Mouse (Mus musculus): ENCODE data around the gene Gm49395.
A peak's percentile ranks its signal among the peaks of the same experiment; 100 is the strongest.

The Gm49395 gene

DNA sequence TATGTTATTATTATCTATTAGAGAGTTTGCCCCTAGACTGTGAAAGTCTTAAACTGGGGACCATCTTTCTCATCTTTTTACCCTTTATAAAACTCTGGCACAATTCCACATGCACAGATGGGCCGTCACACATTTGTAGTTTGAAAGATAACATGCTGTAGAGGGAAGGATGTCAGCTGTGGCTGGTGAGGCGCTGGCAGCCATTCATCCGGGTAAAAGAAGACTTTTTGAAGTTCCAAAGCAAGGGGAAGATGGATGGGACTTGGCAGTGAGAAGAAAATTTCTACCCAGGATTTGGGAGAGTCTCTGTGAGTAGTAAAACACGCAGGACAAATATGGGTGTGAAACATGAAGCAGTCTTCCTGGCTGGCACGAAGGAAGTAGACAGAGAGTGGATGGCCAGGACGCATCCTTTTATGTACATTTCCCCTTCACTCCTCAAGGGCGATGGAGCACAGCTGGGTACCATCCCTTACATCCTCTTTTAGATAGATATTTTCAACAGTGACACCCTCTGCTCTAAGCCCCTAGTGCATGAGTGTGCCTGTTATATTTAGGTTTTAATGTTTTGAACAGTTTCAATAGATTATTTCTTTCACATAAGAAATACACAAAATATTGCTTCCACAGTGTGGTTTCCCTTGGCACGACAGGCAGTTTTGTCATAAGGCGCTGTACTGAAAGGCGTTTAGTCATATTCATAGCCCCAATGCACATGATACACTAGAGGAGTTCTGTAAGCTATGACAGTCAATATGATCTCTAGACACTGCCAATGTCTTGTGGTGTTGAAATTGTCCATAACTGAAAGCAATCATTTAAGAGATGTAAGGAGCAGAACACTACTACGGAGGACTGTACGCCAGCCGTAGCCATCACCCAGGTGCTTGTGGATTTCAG is 50.8 kb downstream of the Gm49395 start:
- peak; percentile 42 for DNase-seq

DNA sequence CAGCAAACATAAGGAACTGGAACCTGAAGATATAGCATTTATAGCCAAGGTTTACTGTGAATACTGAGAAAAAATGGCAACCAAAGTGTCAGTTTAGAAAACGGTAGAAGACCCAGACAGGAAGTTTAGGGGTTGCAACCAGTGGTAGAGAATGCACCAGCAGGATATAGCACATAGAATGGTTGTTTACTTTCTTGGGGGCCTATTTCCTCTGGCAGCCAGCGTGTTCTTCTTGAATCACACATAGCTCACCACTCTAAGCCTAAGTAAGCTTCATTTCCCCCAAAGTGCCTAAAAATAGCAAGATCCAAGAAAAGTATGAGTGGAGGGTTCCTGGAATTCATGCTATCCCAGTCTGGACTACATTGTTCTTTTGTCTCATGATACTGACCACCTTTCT is 59.1 kb downstream of the Gm49395 start:
- no peak for DNase-seq

DNA sequence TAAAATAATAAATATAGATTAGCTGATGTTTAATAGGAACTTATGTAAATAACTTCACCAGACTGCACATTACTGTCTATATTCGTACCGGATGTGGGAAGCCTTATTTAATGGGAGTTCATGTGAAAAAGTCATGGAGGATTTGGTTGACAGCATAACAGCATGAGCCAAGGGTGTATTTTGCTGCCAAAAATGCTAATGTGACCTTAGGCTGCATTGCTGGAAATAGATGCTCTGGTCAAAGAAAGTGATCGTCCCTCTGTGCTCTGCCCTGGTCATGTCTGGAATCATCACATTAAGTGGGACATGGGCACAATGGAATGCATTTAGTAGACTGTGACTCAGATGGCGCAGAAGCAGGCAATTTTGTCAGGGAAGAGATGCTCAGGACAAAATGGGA is 64.4 kb downstream of the Gm49395 start:
- no peak for DNase-seq

DNA sequence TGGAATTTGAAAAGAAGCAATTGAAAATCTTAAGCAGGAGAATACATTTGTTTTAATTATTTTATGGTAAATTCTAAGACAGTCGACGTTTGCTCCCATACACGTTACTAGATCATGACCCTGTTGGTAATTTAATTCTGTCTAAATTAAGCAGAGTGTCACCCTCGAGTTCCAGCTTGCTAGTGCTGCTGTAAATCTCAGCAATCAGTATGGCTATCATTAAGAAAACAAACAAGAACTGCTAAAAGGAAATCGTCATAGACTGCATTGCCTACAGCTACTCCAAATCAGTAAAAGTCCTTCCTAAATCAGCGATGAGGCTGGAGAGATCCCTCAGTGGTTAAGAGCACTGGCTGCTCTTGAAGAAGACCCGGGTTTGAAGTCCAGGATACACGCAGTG is 66.3 kb downstream of the Gm49395 start:
- DNase-seq, result no peak

DNA sequence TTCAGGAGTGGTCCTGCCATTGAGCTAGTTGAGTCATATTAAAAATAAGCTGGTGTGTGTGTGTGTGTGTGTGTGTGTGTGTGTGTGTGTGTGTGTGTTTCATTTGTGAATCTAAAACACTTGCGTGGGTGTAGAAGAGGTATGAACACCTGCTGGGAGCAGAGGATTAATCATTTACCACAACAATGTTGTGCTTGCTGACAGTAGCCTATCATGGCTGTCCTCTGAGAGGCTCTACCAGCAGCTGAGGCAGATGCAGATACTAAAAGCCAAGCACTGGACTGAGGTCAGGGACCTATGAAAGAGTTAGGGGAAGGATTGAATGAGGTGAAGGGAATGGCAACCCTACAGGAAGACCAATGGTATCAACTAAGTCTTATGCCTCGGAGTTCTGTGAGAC is 68.6 kb downstream of the Gm49395 start:
- no peak for DNase-seq

DNA sequence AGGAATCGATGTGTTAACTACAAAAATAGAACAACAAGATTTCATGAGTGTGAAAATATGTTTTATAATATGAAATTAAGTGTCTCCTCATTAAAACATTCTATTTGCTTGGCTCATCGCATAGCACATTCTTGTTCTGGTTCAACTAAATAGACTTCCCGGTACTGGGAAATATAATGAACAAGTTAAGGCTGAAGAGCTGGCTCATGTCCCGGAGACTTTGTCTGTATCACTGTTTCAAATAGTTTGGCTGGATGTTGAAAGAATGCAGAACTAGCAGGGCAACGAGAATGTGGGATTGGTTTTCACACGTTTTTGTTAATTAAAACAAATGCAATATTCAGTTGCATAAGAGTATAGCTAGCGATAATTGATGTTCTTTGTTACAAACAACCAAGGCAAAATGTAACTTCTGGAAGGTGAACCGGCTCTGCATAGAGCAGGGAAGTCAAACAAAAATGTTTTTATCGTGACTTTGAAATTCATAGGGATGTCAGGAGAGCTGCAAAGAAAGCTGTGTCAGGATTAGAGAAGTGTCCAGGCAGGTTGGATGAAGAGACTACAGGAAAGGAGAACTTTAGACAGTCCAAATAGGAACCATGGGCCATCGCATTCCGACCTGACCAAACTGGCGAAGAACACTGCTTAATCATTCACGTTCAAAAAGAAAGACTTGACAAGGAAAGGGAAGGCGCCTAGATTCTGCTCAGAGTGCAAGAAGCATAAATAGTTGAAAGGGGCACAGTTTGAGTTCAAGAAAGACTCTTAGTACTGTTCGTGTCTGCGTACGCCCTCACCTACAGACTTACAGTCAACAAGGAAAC is 70.3 kb downstream of the Gm49395 start:
- DNase-seq, result peak; percentile 30

DNA sequence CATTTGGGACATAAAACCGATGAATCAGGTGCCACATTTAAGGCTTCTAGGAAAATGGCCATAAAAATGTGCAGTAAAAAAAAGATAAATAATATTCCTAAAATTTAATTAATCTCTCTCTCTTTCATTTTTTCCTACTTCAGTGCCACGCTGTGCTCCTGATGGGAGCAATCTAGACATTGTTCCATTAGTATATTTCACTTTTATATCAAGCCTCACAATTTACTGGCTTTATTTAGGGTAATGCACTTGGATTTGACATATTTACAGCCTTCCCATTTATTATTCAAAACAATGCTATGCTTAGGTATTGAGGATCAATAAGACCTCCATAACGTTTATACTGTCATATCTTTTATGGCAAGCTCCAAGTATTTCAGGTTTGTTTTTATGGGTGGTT is 76.3 kb downstream of the Gm49395 start:
- no peak for DNase-seq

DNA sequence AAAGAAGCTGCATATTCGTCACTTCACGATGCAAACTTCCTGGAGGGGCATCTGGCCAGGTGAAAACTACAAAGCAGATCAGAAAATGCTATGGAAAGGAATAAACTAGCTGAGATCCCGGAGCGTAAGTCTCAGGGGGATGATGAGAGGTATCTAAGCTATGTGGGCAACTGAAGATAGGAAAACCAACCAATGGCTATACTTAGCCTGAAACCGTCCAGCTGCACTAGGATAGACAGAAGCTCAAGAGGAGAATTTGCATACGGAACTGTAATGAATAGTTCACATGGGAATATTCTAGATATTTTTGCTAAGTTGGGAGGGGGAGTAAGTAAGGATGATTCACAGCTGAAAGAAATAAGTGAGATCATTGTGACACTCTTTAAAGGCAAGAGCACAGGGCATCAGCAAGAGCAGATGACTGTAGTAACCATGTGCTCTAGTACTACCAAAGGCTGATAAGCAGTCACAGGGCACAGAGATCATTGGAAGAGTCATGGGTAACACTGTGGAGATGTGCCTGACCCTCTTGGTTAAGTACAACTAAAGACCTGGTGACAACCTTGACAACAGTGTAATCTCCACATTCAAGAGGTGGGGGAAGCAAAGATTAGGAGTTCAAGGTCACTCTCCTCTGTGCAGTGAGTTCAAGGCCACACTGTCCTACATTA is 79.5 kb downstream of the Gm49395 start:
- no peak for DNase-seq

DNA sequence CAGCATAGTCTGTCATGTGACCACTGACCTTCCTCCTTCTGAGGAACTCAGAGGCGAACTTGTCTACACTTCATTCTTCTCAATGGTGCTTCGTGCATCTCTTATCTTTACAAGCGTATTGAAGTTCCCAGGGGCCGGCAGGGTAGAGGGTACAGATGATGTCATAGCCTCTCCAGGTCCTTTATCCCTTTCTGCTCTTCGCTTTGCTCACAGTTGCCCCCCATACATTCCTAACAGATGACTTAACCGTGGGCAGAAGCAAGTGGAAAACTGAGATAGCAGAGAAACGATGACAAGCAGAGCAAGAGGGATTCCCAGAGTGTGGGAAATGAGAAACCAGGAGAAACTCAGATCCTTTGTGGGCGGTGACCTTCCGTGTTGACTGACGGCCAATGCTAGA is 80.3 kb downstream of the Gm49395 start:
- peak; percentile 23 for DNase-seq

DNA sequence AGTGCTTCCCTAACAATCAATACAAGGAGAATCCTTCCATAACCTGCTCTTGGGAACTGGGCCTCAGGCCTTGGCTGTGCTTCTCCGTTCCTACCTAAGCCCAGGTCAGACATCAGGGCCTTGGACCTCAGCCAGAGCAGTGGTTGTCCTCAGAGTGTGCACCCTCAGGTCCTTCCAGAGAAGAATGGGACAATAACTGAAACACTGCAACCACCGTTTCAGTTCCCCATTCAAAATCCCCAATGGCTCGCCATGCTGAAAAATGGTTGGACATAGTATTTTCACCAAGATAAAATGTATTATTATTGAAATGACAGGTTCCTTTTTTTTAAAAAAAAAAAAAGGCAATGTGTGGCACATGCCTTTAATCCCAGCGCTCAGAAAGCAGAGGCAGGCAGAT is 81.0 kb downstream of the Gm49395 start:
- DNase-seq, result no peak

DNA sequence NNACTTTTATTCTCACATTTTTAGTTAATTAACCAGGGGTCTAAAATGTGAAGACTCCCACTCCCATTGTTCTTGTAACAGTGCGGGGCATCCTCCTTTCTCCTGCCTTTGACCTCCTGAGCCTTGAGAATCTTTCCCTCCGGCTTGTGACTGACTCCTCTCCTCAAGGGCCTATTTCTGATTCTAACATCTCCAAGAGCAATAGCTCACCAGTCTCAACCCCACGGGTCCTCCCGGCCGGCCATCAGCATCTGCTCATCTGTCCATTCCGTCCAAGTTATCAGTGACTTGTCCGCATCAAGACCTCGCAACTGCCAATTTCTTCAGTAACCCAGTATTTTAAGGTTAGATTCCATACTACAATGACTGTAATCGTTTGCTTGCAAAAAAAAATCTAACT is 84.2 kb downstream of the Gm49395 start:
- no peak for DNase-seq

DNA sequence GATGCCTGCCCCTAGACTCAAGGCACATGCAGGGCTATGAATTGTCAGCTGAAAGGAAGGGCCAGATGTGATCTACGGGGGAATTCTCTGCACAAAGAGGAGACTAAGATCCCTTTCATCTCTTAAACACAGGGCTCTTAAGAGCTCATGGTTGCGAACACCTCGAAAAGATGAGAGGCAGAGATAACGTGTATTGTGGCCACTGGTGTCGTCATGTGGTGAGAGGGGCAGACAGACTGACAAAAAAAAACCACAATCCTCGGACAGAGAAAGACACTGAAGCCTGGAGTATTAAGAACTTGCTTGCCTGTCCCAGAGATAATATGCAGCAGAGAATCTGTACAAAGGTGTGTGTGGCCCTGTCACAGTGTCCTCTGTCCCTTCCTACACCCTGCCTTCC is 90.2 kb downstream of the Gm49395 start:
- no peak for DNase-seq

DNA sequence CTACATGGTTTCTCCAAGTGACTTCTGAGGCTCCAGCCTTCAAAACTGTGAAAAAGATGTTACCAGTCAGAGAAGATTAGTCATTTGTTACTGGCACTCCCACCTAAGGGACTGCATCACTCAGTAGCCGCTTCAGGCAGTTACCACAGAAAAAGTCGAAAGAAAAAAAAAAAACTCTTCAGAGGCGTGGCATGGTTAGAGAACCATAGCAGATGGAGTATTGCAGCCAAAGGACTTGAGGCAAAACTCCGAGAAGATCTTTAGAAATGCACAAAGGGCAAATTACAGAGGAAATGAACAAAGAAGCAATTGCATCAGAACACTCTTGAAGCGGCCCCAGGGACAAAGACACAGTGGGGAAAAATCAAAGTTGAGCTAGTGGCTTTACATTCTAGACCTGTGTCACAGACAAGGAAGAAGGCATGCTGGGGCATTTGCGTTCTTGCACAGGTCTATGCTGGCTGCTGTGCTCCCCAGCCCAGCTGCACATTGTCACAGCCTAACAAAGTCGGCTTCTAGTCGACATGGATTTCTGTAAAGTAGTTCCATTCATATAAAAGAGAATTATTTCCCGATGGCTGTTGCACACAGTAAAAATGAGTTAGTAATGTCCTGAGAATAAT is 95.4 kb downstream of the Gm49395 start:
- no peak for DNase-seq

DNA sequence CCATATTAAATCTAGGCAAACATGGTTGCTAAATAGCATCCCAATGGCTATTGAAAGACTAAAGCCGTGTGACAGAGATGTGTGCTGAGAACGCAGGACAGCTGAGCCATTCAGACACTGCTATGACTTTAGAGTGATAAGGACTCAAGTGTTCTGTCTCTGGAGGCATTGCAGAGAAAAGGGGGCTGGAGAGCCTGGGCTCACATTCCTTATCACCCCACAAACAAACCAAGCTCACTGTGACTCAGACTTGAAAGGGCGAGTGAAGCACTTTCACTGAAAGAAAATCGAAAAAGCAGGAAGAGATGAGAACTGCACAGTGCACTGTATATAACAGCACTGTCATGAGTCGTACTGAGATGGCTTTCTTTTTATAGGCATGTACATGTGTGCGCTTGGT is 96.4 kb downstream of the Gm49395 start:
- DNase-seq, result no peak

DNA sequence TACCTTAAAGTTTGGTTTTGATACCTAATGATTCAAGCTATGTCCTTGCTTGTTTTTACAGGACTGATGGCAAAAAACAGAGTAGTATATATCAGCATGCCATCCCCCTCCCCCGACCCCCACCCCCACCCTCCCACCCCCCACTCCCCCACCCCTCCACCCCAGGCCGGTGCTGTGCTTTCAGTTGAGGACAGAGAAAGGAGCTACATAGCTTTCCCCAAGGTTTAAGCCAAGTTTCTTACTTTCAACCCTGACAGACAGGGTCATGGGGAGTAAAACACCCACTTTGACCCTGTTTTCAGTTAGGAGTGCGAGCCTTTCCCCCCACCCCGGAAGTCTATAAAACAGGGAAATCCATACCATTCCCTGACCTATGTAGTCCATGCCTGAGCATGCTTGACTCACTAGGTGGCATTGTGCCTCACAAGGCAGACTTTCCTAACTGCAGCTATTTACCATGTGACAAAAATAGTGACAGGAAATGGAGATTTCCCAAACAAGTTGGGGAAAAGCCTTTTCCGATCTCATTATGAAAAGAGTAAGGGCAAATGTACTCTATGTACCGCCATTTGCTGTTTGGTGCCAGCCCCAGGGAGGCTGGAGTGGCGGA is 98.2 kb downstream of the Gm49395 start:
- DNase-seq, result peak; percentile 26

DNA sequence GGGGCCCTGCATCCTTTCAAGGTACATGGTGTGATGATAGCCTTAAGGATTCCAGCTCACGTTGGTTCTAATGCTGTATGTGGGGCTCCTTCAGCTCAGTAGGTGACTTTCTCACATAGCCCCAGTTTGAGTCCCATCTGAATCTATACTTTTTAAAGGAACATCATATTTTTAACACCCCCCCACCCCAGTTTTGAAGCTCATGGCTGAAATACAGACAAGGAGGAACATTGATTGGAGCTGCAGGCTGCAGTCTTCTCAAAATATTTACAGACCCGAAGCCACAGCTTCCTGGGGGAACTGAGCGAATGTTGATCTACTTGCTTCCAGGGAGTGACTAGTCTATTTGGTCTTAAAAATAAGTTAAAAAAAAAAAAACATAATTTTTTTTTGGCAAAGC is 98.9 kb downstream of the Gm49395 start:
- DNase-seq, result no peak

DNA sequence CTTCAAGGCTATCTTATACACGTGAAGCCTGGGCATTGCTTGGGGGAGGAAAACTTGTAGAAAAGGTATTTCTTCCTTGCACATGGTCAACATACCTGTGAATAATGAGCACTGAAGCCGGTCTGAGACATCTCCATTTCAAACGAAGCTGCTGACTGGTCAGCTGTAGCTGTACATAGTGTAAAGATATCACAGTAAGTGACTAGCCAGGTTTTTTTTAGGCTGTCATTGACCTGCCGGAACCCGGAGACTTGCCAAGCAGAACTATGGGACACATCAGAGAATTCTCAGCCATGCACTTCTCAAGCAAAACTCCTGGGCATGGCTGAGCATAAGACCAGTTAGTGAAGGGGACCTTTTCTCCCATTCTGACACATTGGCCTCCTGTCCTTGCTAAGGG is 99.6 kb downstream of the Gm49395 start:
- DNase-seq, result no peak

DNA sequence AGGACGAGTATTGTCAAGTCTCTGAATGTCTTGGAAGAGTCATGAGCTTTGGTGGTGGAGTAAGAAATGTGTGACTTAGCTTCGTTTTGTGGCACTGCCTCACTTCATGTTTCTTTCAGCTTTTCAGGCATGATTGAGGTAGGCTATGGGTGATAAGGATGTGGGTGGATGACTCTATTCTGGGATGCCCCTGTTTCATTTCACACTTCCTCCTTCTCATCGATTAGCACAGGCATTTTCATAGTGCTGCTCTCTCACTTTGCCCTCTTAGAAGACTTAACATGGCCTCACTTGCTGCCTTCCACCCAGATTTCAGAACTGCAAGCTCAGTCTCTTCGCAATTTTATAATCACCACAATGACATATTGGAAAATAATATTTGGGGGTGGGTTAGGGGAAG is 102.1 kb downstream of the Gm49395 start:
- DNase-seq, result no peak

DNA sequence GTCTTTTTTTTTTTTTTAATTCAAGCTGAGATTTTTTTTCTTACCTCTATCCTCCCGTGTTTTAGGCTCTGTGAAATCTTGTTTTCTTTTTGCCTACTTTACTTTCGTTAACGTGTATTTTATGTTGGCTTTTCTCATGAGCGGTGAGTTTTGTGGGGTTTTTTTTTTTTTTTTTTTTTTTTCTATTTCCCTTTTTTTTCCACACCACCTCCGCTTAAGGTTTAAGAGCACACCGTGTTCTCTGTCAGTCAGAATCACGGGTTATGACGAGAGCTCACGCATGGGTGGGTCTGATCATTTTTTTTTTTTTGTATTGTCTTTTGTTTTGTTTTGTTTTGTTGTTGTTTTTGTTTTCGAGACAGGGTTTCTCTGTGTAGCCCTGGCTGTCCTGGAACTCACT is 103.6 kb downstream of the Gm49395 start:
- DNase-seq, result no peak

DNA sequence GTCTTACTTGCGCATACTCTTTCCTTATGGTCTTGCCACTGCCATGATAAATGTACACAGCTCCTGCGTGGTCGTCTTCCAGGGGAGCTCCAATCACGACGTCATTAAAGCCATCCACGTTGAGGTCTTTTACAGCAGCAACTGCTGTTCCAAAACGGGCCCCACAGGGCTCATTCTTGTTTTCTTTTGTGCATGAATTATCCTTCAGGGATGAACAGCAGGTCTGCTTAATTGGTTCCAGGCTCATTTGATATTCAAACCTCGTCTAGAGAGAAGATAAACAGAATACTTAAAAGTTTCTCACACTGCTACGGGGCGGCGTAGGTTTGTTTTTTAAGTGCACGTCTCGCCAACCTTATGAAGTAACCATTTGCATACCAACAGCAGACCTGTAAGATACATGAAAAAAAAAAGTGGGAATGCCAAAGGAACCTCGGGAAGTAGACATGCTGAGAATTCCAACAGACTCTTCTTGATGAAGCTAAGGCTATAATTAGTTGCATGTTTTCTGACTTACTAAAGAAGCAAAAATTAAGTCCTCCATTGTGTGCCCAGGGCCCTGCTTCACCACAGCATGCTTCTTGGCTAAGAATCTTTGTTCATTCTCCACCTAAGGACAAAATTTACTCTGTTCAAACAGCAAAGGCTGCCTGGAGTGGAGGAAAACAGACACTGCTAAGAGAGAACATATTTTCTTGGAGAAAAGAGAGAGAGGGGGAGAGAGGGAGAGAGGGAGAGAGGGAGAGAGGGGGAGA is 109.3 kb downstream of the Gm49395 start:
- no peak for DNase-seq

DNA sequence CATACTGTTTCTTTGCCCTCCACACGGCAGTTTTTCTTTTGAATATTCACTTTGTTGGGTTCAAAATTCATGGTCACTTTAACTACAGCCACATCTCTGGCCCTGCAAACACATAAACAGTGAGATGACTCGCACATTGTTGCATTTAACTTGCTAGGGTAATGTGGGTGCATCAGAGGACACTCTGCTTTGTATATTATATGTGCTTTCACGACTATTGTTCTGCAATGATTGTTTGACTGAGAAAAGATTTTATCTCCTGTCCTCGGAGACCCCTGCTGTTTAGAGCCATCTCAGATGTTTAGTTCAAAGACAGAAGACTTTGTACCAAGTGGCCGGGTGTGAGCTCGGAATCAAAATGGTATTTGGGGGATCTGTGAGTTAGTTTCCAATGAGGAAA is 114.1 kb downstream of the Gm49395 start:
- DNase-seq, result peak; percentile 56

DNA sequence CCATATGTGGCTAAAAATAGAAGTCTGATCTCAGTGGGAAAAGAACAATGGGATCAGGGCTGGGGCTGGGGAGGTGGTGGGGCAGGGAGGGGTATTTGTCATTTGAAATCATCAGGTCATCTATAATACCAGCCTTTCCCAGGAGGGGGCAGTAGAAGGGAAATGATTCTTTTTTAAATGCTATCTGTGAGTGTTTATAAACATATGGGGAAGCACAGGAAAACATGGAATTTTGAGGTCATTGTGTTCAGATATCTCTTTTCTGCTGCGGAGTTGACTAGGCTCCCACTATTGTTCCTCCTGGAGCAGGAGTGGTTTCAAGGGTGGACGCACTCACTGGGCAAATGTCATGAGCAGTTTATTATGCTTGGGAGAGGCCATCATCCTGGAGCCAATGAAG is 114.6 kb downstream of the Gm49395 start:
- peak; percentile 94 for DNase-seq

Data from lung, postnatal 36 days (tissue).